Mouse (Mus musculus): Measurements from ENCODE around the gene Nup62cl. TPM values are rescaled to one million over a fixed set of nuclear protein-coding genes. Genes with fewer than 3 reads are reported as not detected.
A peak's percentile ranks its signal among the peaks of the same experiment; 100 is the strongest.

Gene Nup62cl
- total RNA-seq (2014; rRNA removed) (0.78 TPM in 1 of 2 replicates, not detected in the other), polyA plus RNA-seq (2015; fragmentation: Nextera tagmentation; extraction: Ambion mirVana) (1.1 and 1.4 TPM in 2 replicates)

GRCm38 (mm10) chrX:140062135-140062975 lies at the start of gene Nup62cl, which contains the start of gene Pih1h3b:
Gene Nup62cl, minus strand, starts transcription at chrX:140062712.
Gene Pih1h3b, plus strand, starts transcription at chrX:140062879.
- H3K4me3 ChIP-seq (ENCODE audit: low read length): peak within 1 kb of the TSS; percentile 34
- peak; percentile 36 for DNase-seq (ENCODE audit: low spot score)
- peak within 1 kb of the TSS; percentile 50 for H3K4me2 ChIP-seq (ENCODE audit: low read depth, low read length)
- no peaks in the 10 kb centered on the region for H3K36me3 ChIP-seq (ENCODE audit: insufficient read depth, low read length)
- no peaks in the 10 kb centered on the region for H3K4me1 ChIP-seq (ENCODE audit: insufficient read depth, low read length)
- no peak within 1 kb of the TSS for H3K27ac ChIP-seq
- peak; percentile 88 for ATAC-seq
- TF ChIP-seq CTCF (IDR thresholded peaks at IDR 0.05; ENCODE audit: low read depth): no peak
- H3K9ac ChIP-seq (replicated peaks; ENCODE audit: low read length): no peak within 1 kb of the TSS
- 0 out of 2 replicates have a peak, but pooled peaks cover 3% of the 10 kb centered on the region for H3K27me3 ChIP-seq (ENCODE audit: insufficient read depth, low read length)
- WGBS: 35% methylated on average over 63 of the region's 64 CpGs
- H3K9me3 ChIP-seq (ENCODE audit: low read length): no peaks in the 10 kb centered on the region

GRCm38 (mm10) chrX:140094066-140094465 lies 31.6 kb upstream of the Nup62cl start:
- Histone ChIP-seq H3K27me3 (ENCODE audit: insufficient read depth, low read length) (no peaks in the 10 kb centered on the region), H3K27ac (no peak overlapping the region), H3K36me3 (ENCODE audit: insufficient read depth, low read length) (no peaks in the 10 kb centered on the region), H3K4me1 (ENCODE audit: insufficient read depth, low read length) (no peaks in the 10 kb centered on the region), H3K4me2 (ENCODE audit: low read depth, low read length) (no peak overlapping the region), H3K4me3 (ENCODE audit: low read length) (no peak overlapping the region), H3K9me3 (ENCODE audit: low read length) (no peaks in the 10 kb centered on the region), H3K9ac (replicated peaks; ENCODE audit: low read length) (no peak overlapping the region)
- no peak for TF ChIP-seq CTCF (IDR thresholded peaks at IDR 0.05; ENCODE audit: low read depth)
- no peak for ATAC-seq
- DNase-seq (ENCODE audit: low spot score): no peak
- 76% methylated on average over 2 of the region's 2 CpGs for WGBS

GRCm38 (mm10) chrX:140082535-140082934 lies 20.0 kb upstream of the Nup62cl start:
- WGBS: 91% methylated on average over 2 of the region's 2 CpGs
- H3K36me3 ChIP-seq (ENCODE audit: insufficient read depth, low read length): no peaks in the 10 kb centered on the region

GRCm38 (mm10) chrX:140060886-140061874 lies 1.3 kb downstream of the Nup62cl start:
- no peaks in the 10 kb centered on the region for H3K9me3 ChIP-seq (ENCODE audit: low read length)
- H3K4me3 ChIP-seq (ENCODE audit: low read length): peak overlapping the region; percentile 31
- ATAC-seq (peak; percentile 32; the same call in 1 of the 2 replicates), DNase-seq (ENCODE audit: low spot score) (peak; percentile 1)
- no peaks in the 10 kb centered on the region for H3K36me3 ChIP-seq (ENCODE audit: insufficient read depth, low read length)
- no peak for TF ChIP-seq CTCF (IDR thresholded peaks at IDR 0.05; ENCODE audit: low read depth)
- no peaks in the 10 kb centered on the region for H3K4me1 ChIP-seq (ENCODE audit: insufficient read depth, low read length)
- 23% methylated on average over 80 of the region's 90 CpGs for WGBS
- H3K27ac ChIP-seq: no peak overlapping the region
- peak overlapping the region; percentile 47 for H3K4me2 ChIP-seq (ENCODE audit: low read depth, low read length)
- 0 out of 2 replicates have a peak, but pooled peaks cover 3% of the 10 kb centered on the region for H3K27me3 ChIP-seq (ENCODE audit: insufficient read depth, low read length)
- no peak overlapping the region for H3K9ac ChIP-seq (replicated peaks; ENCODE audit: low read length)

More at GRCm38 (mm10) chrX:140082535-140082934, 20.0 kb upstream of the Nup62cl start:
- Histone ChIP-seq H3K4me3 (ENCODE audit: low read length) (no peak overlapping the region), H3K9ac (replicated peaks; ENCODE audit: low read length) (no peak overlapping the region), H3K4me1 (ENCODE audit: insufficient read depth, low read length) (no peaks in the 10 kb centered on the region), H3K27ac (no peak overlapping the region), H3K4me2 (ENCODE audit: low read depth, low read length) (no peak overlapping the region), H3K27me3 (ENCODE audit: insufficient read depth, low read length) (no peaks in the 10 kb centered on the region), H3K9me3 (ENCODE audit: low read length) (no peaks in the 10 kb centered on the region)
- TF ChIP-seq CTCF (IDR thresholded peaks at IDR 0.05; ENCODE audit: low read depth): no peak
- no peak for ATAC-seq
- no peak for DNase-seq (ENCODE audit: low spot score)

GRCm38 (mm10) chrX:139998691-139999065 lies 63.8 kb downstream of the Nup62cl start:
- H3K27me3 ChIP-seq (ENCODE audit: insufficient read depth, low read length): no peaks in the 10 kb centered on the region
- peak overlapping the region; percentile 52 for H3K4me2 ChIP-seq (ENCODE audit: low read depth, low read length)
- DNase-seq (ENCODE audit: low spot score): no peak
- H3K9me3 ChIP-seq (ENCODE audit: low read length): no peaks in the 10 kb centered on the region
- no peak overlapping the region; the same call in 1 of the 2 replicates for H3K9ac ChIP-seq (replicated peaks; ENCODE audit: low read length)
- no peak for TF ChIP-seq CTCF (IDR thresholded peaks at IDR 0.05; ENCODE audit: low read depth)
- no peaks in the 10 kb centered on the region for H3K36me3 ChIP-seq (ENCODE audit: insufficient read depth, low read length)
- peak overlapping the region; percentile 57 for H3K4me3 ChIP-seq (ENCODE audit: low read length)
- H3K4me1 ChIP-seq (ENCODE audit: insufficient read depth, low read length): no peaks in the 10 kb centered on the region
- ATAC-seq: peak; percentile 45; the same call in 1 of the 2 replicates
- no peak overlapping the region for H3K27ac ChIP-seq
- WGBS: 78% methylated on average over 4 of the region's 4 CpGs
